Mouse (Mus musculus) layer of hippocampus, adult 11-12 months (tissue): ENCODE data around the gene Add3.
"Not testable (repeated sequence)": the region's sequence is repeated elsewhere in the genome, so short reads cannot be mapped to it uniquely, and the experiment has no call there.

Source experiments
- DNase-seq: peaks from one replicate; pipeline ENCODE4 v3.0.0; 2022; ENCODE audit warnings: low spot score

Gene Add3

DNA sequence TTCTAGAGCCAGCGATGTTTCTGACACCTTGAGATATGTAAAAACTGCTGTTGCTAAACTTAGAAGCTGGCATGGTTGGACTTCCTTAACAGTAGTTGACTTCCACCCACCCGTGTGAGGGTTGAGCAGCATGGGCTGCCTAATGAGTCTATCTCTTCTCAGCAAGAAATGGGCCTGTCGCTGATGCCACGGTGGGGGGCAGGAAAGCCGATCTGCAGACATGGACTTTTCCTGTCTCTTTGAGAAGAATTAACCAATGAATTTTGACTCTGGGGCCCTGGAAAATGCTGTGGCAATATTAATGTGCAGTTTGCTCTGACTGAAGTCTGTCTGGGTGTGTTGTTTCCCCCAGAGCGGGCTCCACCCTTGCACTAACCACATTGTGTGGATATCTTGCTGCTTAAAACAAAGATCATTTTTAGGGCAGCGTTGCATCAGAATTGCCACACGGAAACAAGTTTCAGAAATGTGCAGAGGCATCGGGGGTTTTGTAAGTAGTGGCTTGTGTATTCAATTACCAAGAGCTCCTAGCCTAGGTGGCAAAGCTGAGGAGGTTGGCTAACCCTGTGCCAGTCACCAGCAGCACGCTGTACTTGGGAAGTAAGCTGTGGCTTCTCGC lies 53.8 kb downstream of the Add3 start:
- no peak for DNase-seq

DNA sequence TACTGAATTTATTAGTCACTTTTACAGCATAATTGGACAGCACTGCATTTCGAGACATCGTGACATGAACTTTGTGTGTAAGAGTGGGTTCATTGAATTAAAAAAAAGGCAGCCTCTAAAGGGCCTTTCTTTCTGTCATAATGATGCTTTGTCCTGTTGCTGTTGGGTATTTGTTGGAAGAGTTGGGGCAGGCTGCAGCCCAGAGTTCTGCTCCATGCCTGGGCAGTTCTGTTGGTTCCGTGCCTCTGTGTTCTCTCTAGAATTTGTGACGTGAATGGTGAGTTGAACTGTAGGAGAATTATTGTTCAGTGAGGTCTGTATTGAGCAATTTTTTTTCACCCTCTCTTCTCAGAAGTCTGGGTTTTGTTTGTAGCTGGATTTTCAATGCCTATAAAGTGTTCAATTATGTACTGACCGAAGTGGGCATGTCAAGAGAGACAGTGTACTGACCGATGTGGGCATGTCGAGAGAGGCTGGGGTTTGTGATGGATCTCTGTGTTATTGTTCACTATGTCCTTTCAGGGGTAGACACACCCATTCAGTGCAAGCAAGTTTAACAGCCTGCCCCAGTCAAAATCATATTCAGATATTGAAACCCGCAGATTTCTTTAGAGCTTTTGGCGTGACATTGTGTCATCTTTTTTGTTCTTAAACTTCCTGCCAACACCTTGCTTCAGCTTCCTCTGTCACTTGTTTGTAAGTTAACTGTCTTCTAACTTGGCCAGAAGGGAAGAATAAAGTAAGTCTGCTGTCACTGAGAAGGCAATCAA lies 54.7 kb downstream of the Add3 start:
- DNase-seq, result no peak

DNA sequence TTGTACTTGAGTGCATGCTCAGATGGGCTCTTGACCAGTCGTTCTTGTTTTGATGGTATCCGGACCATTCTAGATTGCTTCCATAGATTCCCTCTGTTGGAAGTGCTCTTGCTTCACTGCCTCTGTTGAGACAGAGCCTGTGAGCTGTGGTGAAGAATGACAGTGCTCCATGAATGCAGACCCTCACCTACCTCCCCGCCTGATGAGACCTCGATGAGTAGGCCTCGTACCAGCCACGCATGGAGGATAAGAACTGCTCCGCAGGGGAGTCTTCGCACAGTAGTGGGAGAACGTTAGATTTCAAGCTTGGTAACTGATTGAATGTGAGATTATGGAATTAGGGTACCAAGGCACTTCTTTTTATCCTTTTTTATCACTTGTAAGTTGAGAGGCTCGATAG lies 56.7 kb downstream of the Add3 start:
- no peak for DNase-seq

DNA sequence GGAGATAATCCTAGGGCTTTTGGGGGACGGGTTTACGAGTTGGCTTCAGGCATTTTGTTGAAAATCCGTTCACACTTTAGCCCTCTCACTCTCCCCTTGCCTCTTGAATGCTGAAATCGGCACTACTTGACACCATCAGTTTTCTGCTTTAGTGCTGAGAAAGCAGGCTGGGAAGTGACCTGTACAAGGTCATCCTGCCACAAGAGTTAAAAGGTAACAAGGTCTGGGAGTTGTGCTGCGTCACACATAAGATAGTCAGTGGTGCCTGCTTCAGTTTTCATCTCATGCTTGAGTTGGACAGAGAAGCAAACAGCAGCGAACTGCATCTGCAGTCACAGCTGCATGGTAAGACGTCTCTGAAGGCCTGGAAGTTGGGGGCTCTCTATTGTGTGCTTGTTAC lies 57.5 kb downstream of the Add3 start:
- no peak for DNase-seq

DNA sequence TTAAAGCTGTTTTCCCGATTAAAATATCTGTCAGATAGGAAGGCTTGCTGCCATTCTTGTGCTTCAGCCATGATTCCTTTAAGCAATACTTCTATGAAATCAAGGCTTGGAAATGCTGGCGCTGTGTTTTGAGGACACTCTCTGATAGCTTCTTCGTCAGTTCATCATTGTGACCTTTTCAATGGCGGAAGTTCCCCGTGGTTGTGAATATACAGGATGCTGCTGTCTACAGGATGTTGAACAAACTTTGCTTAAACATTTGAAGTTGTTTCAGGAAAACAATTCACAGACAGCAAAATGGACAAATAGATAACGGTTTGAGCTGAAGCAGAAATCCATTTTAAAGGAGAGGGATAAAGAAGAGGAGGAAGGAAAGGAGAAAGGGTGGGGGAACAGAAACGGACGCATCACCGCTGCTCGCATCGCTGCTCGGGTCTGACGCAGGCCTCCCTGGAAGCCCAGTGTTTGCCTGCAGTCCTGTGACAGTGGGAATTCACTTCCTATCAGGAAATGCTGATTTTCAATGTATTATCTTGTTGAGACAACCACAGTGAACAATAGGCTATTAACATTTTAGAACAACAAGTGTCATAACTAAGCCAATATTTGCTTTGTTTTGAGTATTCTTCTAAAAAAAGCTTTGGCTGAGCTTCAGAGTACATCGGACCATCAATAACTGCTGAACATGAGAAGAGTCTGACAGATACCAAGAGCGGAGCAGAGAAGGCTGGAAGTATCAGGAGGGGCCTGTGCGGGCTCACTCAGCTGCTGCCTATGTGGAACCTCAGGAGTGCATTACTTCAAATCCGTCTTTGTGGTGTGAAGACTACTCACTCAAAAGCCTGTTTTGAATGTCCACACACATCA lies 58.7 kb downstream of the Add3 start:
- DNase-seq, result no peak

DNA sequence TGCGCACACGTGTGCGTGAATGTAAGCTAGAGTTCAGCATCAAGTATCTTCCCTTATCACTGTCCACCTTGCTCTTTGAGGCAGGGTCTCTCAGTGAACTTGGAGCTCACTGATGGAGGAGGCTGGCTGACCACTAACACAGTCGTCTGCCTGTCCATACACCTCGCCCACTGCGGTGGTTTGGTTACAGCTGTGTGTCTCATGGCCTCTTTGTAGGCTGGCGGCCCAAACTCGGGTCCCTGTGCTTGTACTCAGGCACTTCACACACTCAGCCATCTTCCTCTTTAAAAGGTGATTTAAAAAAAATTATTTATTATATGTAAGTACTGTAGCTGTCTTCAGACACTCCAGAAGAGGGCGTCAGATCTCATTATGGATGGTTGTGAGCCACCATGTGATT lies 59.5 kb downstream of the Add3 start:
- no peak for DNase-seq

DNA sequence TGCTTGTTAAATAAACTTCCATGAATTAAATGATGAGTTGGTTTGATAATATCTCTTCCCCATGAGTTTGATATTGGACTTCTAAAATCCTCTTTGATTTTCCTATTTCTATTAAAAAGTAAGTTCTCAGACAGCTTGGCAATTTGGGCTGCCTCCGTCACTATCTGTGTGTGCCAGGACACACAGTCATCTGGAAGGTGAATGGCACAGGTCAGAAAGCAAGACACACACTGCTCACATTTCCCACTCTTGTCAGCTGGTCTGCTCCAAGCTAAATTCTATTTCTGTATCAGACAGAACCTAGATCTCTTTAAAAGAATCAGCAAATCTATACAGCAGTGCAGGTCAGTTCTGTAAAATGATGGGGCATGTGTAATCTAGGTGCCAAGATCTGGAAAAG lies 61.9 kb downstream of the Add3 start:
- no peak for DNase-seq

DNA sequence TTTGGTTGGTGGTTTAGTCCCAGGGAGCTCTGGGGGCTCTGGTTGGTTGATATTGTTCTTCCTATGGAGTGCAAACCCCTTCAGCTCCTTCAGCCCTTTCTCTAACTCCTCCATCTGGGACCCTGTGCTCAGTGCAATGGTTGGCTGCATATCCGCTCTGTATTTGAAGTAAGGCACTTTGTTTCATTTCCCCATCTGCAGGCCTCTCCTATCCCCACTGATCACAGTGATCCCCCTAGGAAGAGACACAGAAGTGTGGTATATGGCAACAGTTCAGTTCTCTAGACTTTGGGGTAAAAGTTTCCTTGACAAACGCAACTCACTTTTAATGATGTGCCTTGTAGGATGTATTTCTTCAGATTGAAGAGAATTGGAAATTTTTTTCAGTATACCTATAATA lies 66.7 kb downstream of the Add3 start:
- no peak for DNase-seq

DNA sequence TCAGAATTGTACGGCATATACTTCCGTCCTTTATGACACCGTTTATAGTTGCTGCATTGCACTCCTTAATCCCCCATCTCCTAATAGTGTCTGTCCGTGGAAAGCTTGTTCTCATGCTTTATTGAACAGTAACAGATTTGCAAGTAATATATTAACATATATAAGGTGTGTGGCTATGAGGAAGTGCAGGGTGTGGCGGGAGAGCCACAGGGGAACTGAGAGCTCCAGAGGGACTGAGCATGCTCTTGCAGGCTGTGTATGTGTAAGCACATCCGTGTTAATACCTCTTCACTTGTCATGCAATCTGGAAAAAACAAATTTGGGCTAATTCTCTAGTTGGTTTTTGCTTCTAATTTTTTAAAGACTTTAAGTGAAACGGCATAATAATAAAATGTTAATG lies 68.6 kb downstream of the Add3 start:
- no peak for DNase-seq

DNA sequence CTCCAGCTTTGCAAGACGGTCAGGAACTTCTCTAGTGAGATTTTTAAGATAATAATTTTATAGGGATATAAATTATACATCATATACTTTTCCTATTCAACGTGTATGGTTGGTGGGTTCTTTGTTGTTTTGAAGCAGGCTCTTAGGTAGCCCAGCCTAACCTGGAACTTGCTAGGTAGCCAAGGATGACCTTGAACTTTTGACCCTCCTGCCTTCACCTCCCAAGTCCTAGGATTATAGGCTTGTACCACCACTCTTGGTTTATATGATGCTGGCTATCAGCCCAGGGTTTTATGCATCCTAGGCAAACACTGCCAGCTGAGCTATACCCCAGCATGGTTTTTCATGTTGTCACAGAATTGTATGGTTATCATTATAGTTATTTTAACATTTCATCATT lies 70.0 kb downstream of the Add3 start:
- DNase-seq, result no peak

DNA sequence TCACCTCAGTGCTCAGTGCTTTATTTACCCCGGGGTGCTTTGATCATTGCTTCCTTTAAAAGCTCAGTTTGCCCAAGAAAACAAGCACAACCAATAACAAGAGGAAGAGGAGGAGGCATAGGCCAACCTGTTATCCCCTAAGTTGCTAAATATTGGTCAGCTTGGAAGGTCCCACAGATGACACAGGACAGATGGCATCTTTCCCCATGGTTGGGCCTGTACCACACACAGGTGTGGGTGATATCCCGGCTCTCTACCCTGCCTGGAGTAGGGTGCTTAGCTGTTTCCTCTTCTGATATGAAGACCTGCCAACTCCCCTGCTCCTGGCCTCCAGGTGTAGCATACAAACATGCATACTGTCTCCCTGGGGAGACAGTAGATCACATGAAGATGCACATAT lies 75.1 kb downstream of the Add3 start:
- DNase-seq, result no peak

DNA sequence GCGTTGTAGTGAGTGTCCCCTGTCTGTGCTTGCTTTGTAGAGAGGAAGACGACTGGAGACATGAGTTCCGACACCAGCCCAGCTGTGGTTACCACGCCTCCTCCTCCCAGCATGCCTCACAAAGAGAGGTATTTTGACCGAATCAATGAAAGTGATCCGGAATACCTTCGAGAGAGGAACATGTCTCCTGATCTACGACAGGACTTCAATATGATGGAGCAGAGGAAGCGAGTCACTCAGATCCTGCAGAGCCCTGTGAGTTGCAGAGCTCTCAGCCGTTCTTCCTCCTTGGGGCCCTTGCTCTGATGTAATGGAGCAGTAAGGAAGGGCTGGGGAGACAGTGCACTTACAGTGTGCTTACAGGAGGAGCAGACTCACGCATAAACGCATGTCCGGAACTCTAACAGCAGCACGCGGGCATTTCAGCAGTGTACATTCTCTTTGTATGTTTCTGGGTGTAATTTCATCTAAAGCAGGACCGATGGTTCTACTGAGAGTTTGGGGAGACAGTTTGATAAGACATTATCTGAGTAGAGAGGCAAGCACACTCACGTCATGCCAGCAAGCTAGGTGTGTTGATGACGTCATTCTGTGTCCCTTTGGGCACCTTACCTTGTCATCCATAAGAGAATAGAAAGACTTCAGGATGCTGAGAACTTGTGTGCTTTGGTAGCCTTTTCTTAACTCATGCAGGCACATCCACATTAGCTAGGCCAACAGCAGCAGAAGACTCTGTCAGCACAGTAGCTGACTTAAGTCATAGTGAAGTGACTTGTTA lies 76.7 kb downstream of the Add3 start:
- DNase-seq, result no peak

DNA sequence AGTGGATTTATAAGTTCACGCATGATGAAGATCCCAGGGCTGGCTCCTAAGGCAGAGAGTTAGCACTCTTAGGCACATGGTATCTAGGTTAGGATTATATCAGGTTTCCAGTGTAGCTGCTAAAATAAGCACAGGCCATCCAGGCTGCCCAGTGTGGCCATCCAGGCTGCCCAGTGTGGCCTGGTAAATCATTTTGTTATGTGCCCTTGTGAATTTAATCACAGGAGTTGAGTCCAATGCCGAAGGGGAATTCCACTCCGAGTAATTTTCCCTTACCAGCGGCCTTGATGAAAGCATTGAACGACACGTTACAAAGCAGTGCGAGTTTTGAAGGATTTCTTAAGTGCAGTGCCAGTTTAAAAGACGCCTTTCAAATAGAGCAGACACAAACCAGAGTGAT lies 77.6 kb downstream of the Add3 start:
- DNase-seq, result no peak

DNA sequence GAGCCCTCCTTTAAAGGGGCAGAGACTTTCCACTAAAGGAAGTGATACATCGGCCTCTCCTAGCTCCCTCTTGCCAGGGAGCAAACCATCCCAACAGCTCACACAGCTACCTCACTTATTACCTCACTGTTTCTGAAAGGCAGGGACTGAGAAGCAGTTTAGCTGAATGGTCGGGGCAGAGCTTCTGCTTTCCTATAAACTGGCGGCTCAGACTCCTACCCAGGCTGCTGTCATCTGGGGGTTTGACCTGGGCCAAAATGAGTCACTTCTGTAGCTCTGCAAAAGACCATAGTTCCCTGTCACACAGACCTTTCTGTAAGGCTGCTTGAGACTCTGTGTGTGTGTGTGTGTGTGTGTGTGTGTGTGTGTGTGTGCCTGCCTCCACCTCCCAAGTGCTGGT lies 79.1 kb downstream of the Add3 start:
- no peak for DNase-seq

DNA sequence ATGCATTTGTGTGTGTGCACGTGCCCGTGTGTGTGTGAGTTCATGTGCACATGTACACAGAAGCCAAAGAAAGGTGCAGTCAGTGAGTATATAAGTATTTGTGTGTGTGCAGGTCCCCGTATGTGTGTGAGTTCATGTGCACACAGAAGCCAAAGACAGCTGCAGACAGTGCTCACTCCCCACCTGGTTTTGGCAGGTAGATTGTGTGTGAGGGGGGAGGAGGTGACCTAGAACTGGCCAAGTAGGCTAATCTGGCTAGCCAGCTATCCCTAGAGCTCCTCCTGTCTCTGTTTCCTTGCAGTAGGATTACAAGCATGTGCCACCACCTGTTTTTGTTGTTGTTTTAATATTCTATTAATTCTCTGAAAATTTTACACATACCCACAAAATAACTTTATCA lies 80.9 kb downstream of the Add3 start:
- no peak for DNase-seq

DNA sequence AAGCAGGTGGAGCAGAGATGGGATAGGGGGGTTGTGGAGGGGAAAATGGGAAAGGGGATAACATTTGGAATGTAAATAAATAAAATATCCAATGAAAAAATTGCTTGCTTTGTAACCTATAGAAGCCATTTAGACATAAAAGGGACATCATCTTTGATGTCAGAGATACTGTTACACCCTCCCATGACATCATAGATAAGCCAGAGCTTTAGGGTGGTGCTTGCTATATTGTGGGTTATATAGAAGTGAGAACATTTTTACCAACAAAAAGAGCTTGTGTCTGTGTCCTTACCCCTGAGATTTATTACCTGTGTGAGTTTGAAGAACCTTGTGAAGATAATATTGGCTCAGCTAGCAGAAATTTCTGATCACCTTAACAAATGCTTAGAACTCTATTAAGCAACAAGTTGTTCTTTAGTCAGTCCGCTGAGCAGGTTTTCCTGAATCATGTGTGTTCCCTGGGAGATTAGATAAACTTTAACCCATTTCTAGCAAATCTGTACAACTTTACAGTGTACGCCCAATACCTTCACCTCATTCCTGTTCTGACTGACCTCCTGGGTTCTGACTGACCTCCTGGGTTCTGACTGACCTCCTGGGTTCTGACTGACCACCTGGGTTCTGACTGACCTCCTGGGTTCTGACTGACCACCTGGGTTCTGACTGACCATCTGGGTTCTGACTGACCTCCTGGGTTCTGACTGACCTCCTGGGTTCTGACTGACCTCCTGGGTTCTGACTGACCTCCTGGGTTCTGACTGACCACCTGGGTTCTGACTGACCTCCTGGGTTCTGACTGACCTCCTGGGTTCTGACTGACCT lies 85.2 kb downstream of the Add3 start:
- not testable (repeated sequence) for DNase-seq

DNA sequence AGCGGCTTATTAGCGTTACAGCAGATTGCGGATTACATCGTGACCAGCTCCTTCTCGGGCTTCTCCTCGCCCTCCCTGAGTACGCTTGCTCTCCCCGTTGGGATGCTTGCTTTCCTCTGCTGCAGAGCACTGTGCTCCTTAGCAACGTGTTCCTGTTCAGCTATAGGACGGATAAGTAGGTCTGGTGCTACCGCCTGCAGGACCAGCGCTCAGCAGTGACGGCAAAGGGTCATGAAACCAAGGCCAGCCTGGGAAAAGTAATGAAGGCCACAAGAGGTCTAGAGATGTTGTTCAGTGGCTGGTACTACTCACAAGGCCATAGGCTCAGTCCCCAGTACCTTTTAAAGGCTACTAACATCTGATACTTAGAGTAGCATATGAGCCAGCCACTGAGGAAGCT lies 86.4 kb downstream of the Add3 start:
- DNase-seq, result no peak

DNA sequence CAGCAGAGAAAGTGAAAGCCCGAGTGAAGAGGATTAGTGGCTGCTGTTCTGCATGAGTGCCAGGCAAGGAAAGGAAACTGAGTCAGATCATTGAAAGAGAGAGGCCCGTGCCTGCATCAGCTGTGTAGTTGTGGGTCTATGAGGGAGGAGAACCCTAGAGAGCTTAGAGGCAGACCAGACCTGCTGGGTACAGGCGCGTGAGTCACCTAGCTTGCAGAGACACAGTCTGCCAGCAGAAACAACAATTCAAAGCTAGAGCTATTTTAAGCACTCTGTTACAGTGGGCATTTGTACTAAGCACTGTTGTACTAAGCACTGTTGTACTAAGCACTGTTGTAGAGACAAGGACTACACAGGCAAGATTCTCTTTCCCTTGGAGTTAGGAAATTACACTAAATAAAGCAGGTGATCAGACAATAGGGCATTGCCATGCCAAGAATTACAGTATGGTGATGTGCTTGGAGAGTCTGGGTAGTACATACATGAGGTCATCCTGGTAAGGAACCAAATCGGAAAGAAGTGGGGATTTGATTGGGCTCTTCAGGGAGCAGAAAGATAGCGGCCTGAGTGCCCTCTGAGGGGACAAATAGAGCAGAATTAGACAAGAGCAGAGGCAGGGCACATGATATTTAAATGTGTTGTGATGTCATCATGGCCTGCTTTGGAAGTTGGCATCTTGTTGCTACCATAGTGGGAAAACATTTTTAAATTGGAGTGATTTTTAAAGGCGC lies 88.0 kb downstream of the Add3 start:
- no peak for DNase-seq

DNA sequence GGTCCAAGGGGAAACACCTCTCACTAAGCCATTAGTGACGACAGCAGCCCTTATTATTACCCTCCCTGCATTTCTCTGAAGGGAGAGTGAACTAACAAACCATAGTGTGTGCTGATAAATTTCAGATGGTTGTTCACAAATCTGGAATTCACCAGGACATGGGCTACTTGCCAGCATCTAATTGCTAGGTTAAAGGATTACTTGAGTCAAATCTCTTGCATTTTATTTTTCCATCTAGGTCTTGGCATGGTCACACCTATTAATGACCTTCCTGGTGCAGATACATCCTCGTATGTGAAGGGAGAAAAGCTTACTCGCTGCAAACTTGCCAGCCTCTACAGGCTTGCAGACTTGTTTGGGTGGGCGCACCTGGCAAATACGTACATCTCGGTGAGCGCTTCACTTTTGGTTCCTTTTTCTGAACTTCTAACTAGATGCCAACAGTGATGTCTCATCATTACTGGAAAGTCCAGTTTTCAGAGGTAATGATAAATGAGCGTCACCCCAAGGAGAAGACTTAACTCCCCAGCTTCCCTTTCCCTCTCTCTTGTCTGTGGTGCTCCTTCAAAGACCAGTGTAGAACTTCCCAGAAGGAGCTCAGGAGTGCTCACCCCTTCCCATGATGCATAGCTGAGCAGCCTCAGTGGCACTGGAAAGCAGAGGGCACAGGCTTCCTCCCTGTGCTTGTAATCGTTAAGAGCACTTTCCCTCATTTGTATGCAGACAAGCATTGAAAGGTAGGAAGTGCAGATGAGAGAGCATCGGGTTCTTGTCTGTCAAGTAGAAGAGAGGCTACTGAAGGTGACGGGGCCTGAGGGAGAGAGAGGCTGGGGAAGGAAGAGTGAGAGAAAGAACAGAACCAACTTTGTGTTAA lies 90.9 kb downstream of the Add3 start:
- no peak for DNase-seq

DNA sequence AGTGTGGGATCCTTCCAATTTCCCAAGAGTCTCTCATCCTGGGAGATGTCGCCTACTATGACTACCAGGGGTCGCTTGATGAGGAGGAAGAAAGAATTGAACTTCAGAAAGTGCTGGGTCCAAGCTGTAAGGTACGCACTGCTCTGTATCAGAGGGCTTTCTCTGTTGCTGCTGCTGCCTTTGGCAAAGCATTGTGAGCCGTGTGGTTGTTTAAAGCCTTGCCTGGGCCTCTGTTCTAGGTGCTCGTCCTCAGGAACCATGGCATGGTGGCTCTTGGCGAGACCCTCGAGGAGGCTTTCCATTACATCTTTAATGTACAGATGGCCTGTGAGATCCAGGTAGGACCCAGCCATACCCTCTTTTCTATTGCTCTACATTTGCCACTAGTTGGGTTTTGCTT lies 93.3 kb downstream of the Add3 start:
- no peak for DNase-seq
